Mouse (Mus musculus) CD4-positive, CD25-positive, alpha-beta regulatory T cell, adult 2 months (primary cell): ENCODE data around the gene Synj2.
A peak's percentile ranks its signal among the peaks of the same experiment; 100 is the strongest.

Experiments used
- DNase-seq: peaks from one replicate; pipeline ENCODE4 v3.0.0-alpha.2; 2012; ENCODE audit warnings: low read depth, low spot score

Gene Synj2

GRCm38 (mm10) chr17:6036458-6036857 is 95.4 kb downstream of the Synj2 start:
- DNase-seq: no peak

- no peak for DNase-seq
Measured at GRCm38 (mm10) chr17:6036872-6037271, 95.8 kb downstream of the Synj2 start.

DNA sequence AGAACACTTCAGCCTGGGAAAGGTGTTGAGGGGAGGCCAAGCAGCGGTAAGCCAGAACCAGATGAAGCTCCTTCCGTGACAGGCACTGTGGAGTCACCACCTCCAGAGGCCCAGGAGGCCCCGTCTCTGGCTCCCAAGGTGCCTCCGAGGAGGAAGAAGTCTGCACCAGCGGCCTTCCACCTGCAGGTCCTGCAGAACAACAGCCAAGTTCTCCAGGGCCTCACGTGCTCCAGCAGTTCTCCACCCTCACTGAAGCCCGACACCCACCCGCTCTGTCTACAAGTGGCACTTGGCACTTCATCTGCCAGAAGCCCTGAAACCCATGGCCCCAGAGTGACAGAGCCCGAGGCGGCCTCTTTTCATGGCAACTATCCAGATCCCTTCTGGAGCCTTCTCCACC is 96.4 kb downstream of the Synj2 start:
- no peak for DNase-seq

GRCm38 (mm10) chr17:6052801-6053200 is 111.7 kb downstream of the Synj2 start:
- DNase-seq: no peak

DNA sequence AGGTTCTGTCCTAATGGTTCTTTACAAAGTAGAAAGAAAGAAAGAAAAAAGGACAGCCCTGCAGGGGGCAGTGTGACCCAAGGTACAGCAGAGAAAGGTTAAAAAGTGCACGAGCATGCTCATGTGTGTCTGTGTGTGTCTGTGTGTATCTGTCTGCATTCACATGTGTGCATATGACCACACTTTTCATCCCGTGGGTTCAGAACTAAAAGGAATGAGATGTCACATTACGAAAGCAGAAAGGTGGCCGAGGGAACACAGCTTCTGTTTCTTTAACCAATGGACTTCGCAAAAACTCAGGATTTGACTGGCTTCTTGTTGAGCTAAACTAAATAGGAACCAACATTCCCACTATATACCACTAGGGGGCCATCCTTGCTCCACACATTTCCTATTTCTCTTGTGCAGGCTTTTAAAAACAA is 113.9 kb downstream of the Synj2 start:
- DNase-seq: peak; percentile 68

DNA sequence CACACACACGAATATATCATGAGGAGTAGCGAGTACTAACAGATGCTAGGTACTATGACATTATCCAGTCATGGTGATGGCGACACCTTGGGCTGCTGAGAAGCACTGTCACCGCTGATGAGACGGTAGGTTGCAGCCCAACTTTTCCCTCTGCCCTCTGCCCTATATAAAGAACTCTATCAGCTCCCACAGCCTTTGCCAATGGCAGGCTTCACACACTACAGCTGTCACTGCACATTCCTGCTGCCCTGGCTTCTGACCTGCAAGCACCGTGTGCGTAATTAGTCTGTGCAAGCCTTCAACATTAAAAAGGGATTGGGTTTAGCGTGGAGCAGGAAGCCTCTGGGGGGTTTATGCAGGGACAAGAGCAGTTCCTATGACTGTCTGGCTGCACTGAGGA is 121.7 kb downstream of the Synj2 start:
- no peak for DNase-seq

DNA sequence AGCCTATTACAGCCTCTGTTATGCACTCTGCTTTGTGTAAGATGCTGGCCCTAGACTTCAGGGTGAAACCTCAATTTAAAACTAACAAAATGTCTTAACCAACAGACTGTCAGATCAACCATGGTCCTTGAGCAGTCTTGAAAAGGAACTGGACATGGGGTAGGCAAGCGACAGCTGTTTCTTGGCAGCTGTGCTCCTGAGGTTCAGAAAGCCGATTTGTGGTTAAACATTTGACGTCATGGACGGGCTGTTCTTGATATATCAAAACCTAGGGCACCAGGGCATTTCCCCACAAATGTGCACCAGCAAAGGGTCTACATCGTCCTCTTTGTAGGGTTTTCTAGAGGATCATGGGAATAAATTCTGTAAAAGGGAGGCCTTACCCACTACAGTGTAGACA is 122.5 kb downstream of the Synj2 start:
- DNase-seq: peak; percentile 19

- no peak for DNase-seq
Measured at GRCm38 (mm10) chr17:6066021-6066420, 124.9 kb downstream of the Synj2 start.

- no peak for DNase-seq
Measured at GRCm38 (mm10) chr17:6067613-6068012, 126.5 kb downstream of the Synj2 start.

GRCm38 (mm10) chr17:6069866-6070265 is 128.8 kb downstream of the Synj2 start:
- no peak for DNase-seq

DNA sequence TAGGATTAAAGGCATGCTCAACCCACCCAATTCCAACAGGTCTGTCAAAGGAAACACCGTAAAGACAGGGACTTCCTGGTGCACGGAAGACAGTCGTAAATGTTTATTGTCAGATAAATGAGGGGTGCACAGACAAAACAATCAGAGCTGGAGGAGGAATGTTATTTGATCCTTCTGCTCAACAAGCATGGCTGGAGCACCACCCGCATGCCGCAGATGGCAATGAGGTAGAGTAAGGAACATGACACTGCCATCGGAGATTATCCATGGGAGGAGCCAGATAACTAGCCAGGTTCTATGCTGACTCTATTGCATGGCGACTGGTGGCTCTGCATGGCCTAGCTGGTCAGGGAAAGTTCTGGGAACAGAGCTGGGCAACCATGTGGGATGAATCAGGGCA is 132.3 kb downstream of the Synj2 start:
- DNase-seq: no peak

- peak; percentile 99 for DNase-seq
Measured at GRCm38 (mm10) chr17:6079287-6080122, 138.4 kb downstream of the Synj2 start, which contains the start of the genes Serac1 and Gtf2h5. Serac1 (minus strand) TSS chr17:6079741. Gtf2h5 (plus strand) TSS chr17:6079786.

- no peak for DNase-seq
Measured at GRCm38 (mm10) chr17:6083323-6083890, 142.3 kb downstream of the Synj2 start.

- no peak for DNase-seq
Measured at GRCm38 (mm10) chr17:6091604-6092003, 150.5 kb downstream of the Synj2 start.
